Mouse (Mus musculus): ENCODE data around the gene Ntrk2.

Gene Ntrk2

GRCm38 (mm10) chr13:58964701-58965359 is 158.5 kb downstream of the Ntrk2 start:
- no peak for DNase-seq (ENCODE audit: low read depth, low spot score)

- DNase-seq (ENCODE audit: low read depth, low spot score): peak; percentile 43
These were observed 159.5 kb downstream of the Ntrk2 start for GRCm38 (mm10) chr13:58965826-58966225.

- DNase-seq (ENCODE audit: low read depth, low spot score): no peak
These were observed 160.1 kb downstream of the Ntrk2 start for GRCm38 (mm10) chr13:58966466-58966865.

- no peak for DNase-seq (ENCODE audit: low read depth, low spot score)
These were observed 161.8 kb downstream of the Ntrk2 start for GRCm38 (mm10) chr13:58968168-58968567.

GRCm38 (mm10) chr13:58971449-58971903 is 165.1 kb downstream of the Ntrk2 start:
- DNase-seq (ENCODE audit: low read depth, low spot score): no peak

GRCm38 (mm10) chr13:58972511-58972910 is 166.1 kb downstream of the Ntrk2 start:
- DNase-seq (ENCODE audit: low read depth, low spot score): no peak

- no peak for DNase-seq (ENCODE audit: low read depth, low spot score)
These were observed 190.1 kb downstream of the Ntrk2 start for GRCm38 (mm10) chr13:58996447-58996846.

- no peak for DNase-seq (ENCODE audit: low read depth, low spot score)
These were observed 191.4 kb downstream of the Ntrk2 start for GRCm38 (mm10) chr13:58997763-58998162.

GRCm38 (mm10) chr13:58999373-59000053 is 193.1 kb downstream of the Ntrk2 start:
- no peak for DNase-seq (ENCODE audit: low read depth, low spot score)

- no peak for DNase-seq (ENCODE audit: low read depth, low spot score)
These were observed 196.8 kb downstream of the Ntrk2 start for GRCm38 (mm10) chr13:59002943-59003806.

GRCm38 (mm10) chr13:59003807-59004173 is 197.4 kb downstream of the Ntrk2 start:
- DNase-seq (ENCODE audit: low read depth, low spot score): no peak

- no peak for DNase-seq (ENCODE audit: low read depth, low spot score)
These were observed 198.2 kb downstream of the Ntrk2 start for GRCm38 (mm10) chr13:59004579-59004978.

- no peak for DNase-seq (ENCODE audit: low read depth, low spot score)
These were observed 203.5 kb downstream of the Ntrk2 start for GRCm38 (mm10) chr13:59009855-59010254.

GRCm38 (mm10) chr13:59010893-59011529 is 204.6 kb downstream of the Ntrk2 start:
- DNase-seq (ENCODE audit: low read depth, low spot score): no peak

- DNase-seq (ENCODE audit: low read depth, low spot score): peak; percentile 93
These were observed 205.1 kb downstream of the Ntrk2 start for GRCm38 (mm10) chr13:59011530-59011903.

- no peak for DNase-seq (ENCODE audit: low read depth, low spot score)
These were observed 209.0 kb downstream of the Ntrk2 start for GRCm38 (mm10) chr13:59015360-59015759.

- peak; percentile 56 for DNase-seq (ENCODE audit: low read depth, low spot score)
These were observed 210.8 kb downstream of the Ntrk2 start for GRCm38 (mm10) chr13:59017121-59017520.

- DNase-seq (ENCODE audit: low read depth, low spot score): no peak
These were observed 216.1 kb downstream of the Ntrk2 start for GRCm38 (mm10) chr13:59022251-59023042.

GRCm38 (mm10) chr13:59025653-59026052 is 219.3 kb downstream of the Ntrk2 start:
- DNase-seq (ENCODE audit: low read depth, low spot score): no peak

- no peak for DNase-seq (ENCODE audit: low read depth, low spot score)
These were observed 221.1 kb downstream of the Ntrk2 start for GRCm38 (mm10) chr13:59027436-59027835.

GRCm38 (mm10) chr13:59028546-59028945 is 222.2 kb downstream of the Ntrk2 start:
- DNase-seq (ENCODE audit: low read depth, low spot score): no peak
